Mouse (Mus musculus): ENCODE data around the gene March4. TPM values are rescaled to one million over a fixed set of nuclear protein-coding genes. Genes with fewer than 3 reads are reported as not detected.

Gene March4
- polyA plus RNA-seq, 1 experiment: 5.7 TPM

DNA sequence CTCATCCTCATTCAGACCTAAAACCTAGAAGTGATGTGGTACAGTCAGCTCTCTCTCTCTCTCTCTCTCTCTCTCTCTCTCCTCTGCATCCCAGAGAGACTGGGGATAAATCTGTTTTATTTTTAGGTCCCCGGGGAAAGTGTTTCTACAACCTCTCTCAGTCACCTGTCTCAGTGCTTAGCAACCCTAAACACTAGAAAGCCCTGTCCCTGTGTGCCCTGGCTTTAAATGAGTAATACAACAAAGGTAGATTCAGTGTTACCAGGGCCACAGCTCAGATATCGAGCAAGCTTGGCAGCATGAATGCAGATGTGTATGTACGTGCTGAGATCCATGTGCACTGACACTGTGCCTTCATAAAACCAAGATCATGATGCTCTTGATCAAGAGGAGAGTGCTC, 43.3 kb downstream of the March4 start:
- Histone ChIP-seq H3K27ac (ENCODE audit: insufficient read depth, low read length) (no peak overlapping the region), H3K4me3 (ENCODE audit: insufficient read depth, low read length) (no peak overlapping the region), H3K4me1 (ENCODE audit: control insufficient read depth, insufficient read depth, low read length) (peaks cover 2% of the 10 kb centered on the region)
- TF ChIP-seq CTCF (IDR thresholded peaks at IDR 0.05; ENCODE audit: extremely low read depth, insufficient read depth, low read length): no peak
- no peak for TF ChIP-seq POLR2A (IDR thresholded peaks at IDR 0.05; ENCODE audit: extremely low read depth, insufficient read depth, low read length)

DNA sequence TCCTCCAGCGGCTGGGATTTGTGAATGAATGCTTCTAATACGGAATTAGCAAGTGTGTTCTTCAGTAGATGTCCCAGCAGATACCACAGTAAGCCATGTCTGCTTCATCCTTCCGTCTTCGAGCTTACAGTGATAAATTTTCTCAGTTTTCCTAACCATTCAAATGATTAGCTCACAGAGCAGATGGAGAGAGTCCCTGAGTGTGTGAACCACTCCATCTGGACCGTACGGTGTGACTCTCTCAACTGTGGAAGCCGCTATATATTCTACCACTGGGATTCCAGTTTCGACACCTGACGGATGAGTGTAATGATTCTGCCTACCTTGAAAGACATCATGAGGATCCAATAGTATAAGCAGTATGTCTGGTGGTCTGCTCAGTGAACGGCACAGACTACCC, 44.1 kb downstream of the March4 start:
- Histone ChIP-seq H3K4me1 (ENCODE audit: control insufficient read depth, insufficient read depth, low read length) (peaks cover 2% of the 10 kb centered on the region), H3K4me3 (ENCODE audit: insufficient read depth, low read length) (no peak overlapping the region), H3K27ac (ENCODE audit: insufficient read depth, low read length) (no peak overlapping the region)
- no peak for TF ChIP-seq CTCF (IDR thresholded peaks at IDR 0.05; ENCODE audit: extremely low read depth, insufficient read depth, low read length)
- TF ChIP-seq POLR2A (IDR thresholded peaks at IDR 0.05; ENCODE audit: extremely low read depth, insufficient read depth, low read length): no peak

DNA sequence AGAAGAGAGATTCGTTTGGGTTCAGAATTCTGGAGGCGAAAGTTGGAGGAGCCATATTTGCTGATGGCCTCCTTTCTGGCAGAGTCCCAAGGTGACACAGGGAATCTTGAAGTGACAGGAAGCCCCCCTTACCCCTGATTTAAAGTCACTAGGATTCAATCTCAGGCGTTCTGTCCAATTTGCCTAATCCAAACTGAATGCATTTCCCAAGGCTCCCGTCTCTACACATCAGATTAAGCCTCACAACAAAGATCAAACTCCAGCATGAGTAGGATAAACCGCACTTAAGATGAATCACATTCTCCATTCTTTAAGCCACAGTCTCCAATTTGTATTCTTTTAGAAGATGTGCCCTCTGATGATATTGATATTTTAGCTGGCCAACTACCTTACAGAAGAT, 45.4 kb downstream of the March4 start:
- Histone ChIP-seq H3K4me1 (ENCODE audit: control insufficient read depth, insufficient read depth, low read length) (peaks cover 2% of the 10 kb centered on the region), H3K27ac (ENCODE audit: insufficient read depth, low read length) (no peak overlapping the region), H3K4me3 (ENCODE audit: insufficient read depth, low read length) (no peak overlapping the region)
- TF ChIP-seq CTCF (IDR thresholded peaks at IDR 0.05; ENCODE audit: extremely low read depth, insufficient read depth, low read length) (no peak), POLR2A (IDR thresholded peaks at IDR 0.05; ENCODE audit: extremely low read depth, insufficient read depth, low read length) (no peak)

DNA sequence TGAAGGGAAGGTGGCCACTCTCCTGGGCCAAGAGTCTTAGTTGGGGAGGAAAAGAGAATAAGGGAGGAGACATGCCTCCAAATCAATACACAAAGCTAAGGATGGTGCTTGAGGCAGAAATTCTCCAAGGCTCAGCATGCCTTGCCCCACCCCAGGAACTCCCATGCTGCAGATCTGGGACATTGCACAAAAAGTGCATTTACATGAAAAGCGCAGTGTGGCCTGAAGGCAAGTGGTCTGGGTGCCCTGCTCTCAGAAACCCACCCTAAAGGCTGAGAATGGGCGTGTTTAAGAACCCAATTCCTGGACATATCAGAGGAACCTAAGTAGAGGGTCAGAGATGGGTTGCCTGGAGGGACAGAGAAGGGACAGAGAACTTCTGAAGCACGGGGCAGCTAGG, 45.9 kb downstream of the March4 start:
- H3K4me1 ChIP-seq (ENCODE audit: control insufficient read depth, insufficient read depth, low read length): peaks cover 2% of the 10 kb centered on the region
- H3K27ac ChIP-seq (ENCODE audit: insufficient read depth, low read length): no peak overlapping the region
- no peak overlapping the region for H3K4me3 ChIP-seq (ENCODE audit: insufficient read depth, low read length)
- TF ChIP-seq CTCF (IDR thresholded peaks at IDR 0.05; ENCODE audit: extremely low read depth, insufficient read depth, low read length): no peak
- no peak for TF ChIP-seq POLR2A (IDR thresholded peaks at IDR 0.05; ENCODE audit: extremely low read depth, insufficient read depth, low read length)

DNA sequence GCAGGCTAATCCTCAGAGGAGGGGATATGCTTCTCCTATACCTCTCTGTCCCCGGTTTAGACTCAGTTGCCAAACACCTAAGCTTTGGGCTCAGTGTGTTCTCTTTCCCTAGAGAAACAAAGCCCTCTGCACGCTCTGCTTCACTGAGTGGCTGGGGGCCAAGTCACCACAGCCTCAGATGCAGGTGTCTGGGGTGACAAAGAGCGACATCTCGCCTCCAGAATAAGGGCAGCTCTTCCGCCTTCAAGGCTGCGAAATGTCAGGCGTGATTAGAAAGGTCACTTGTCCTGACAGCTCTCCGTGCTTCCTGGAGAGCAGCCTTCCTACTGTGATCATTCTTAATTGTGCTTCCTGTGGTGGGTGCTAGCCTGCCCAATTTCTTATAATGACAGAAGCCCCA, 46.5 kb downstream of the March4 start:
- TF ChIP-seq CTCF (IDR thresholded peaks at IDR 0.05; ENCODE audit: extremely low read depth, insufficient read depth, low read length): no peak
- H3K4me3 ChIP-seq (ENCODE audit: insufficient read depth, low read length): no peak overlapping the region
- H3K4me1 ChIP-seq (ENCODE audit: control insufficient read depth, insufficient read depth, low read length): peaks cover 2% of the 10 kb centered on the region
- H3K27ac ChIP-seq (ENCODE audit: insufficient read depth, low read length): no peak overlapping the region

DNA sequence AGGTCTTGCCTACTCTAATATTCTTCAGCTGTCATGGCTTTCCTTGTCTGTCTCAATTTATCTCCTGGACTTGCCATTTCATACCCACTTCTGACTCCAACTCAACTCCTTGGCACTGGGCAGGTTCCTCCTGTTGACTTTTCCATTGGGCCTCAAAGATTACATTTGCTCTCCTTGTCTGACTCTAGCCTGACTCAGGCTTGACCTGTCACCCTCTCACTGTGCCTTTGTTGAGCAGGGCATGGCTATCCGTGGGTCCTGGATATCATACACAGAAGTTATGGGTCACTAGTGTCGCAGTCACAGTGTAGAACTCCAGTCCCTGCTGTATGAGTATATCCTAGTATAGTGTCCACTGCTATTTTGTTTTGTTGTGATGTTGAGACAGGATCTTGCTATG, 60.1 kb downstream of the March4 start:
- Histone ChIP-seq H3K4me3 (ENCODE audit: insufficient read depth, low read length) (no peak overlapping the region), H3K4me1 (ENCODE audit: control insufficient read depth, insufficient read depth, low read length) (no peaks in the 10 kb centered on the region), H3K27ac (ENCODE audit: insufficient read depth, low read length) (no peak overlapping the region)
- no peak for TF ChIP-seq CTCF (IDR thresholded peaks at IDR 0.05; ENCODE audit: extremely low read depth, insufficient read depth, low read length)
- no peak for TF ChIP-seq POLR2A (IDR thresholded peaks at IDR 0.05; ENCODE audit: extremely low read depth, insufficient read depth, low read length)

DNA sequence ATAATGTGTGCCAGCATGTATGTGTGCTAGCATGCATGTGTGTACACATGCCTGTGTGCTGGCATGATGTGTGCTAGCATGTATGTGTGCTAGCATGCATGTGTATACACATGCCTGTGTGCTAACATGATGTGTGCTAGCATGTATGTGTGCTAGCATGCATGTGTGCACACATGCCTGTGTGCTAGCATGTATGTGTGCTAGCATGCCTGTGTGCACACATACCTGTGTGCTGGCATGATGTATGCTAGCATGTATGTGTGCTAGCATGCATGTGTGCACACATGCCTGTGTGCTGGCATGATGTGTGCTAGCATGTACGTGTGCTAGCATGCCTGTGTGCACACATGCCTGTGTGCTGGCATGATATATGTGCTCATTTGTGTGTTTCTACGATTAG, 67.7 kb downstream of the March4 start:
- H3K4me3 ChIP-seq (ENCODE audit: insufficient read depth, low read length): no peak overlapping the region
- no peak overlapping the region for H3K27ac ChIP-seq (ENCODE audit: insufficient read depth, low read length)
- peaks cover 3% of the 10 kb centered on the region for H3K4me1 ChIP-seq (ENCODE audit: control insufficient read depth, insufficient read depth, low read length)
- no peak for TF ChIP-seq POLR2A (IDR thresholded peaks at IDR 0.05; ENCODE audit: extremely low read depth, insufficient read depth, low read length)
- no peak for TF ChIP-seq CTCF (IDR thresholded peaks at IDR 0.05; ENCODE audit: extremely low read depth, insufficient read depth, low read length)

DNA sequence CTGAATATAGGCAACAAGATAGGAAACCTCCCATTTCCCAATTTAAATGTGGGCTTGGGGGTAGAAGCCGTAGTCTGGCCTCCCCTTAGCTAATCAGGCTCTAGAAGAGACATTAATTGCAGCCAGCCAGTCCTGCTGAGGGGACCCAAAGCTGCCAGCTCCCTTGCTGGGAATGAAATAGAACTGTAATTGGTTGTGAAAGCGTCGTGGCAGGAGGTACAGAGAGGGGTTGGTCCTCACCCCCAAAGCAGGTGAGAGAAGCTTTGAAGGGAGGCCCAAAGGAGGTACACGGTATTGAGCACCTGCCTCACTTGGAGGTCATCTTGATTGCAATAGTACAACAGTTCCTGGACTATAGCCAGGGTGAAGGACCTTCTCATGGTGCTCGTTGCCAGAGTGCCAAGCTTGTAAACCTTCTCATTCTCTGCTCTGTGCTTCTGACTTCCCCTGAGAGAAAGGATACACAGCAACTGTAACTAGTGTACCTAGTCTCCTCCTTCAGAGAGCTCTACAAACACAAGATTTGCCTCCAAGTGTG, 68.2 kb downstream of the March4 start:
- Histone ChIP-seq H3K4me1 (ENCODE audit: control insufficient read depth, insufficient read depth, low read length) (peaks cover 3% of the 10 kb centered on the region), H3K4me3 (ENCODE audit: insufficient read depth, low read length) (no peak overlapping the region), H3K27ac (ENCODE audit: insufficient read depth, low read length) (no peak overlapping the region)
- TF ChIP-seq CTCF (IDR thresholded peaks at IDR 0.05; ENCODE audit: extremely low read depth, insufficient read depth, low read length): no peak
- TF ChIP-seq POLR2A (IDR thresholded peaks at IDR 0.05; ENCODE audit: extremely low read depth, insufficient read depth, low read length): no peak

DNA sequence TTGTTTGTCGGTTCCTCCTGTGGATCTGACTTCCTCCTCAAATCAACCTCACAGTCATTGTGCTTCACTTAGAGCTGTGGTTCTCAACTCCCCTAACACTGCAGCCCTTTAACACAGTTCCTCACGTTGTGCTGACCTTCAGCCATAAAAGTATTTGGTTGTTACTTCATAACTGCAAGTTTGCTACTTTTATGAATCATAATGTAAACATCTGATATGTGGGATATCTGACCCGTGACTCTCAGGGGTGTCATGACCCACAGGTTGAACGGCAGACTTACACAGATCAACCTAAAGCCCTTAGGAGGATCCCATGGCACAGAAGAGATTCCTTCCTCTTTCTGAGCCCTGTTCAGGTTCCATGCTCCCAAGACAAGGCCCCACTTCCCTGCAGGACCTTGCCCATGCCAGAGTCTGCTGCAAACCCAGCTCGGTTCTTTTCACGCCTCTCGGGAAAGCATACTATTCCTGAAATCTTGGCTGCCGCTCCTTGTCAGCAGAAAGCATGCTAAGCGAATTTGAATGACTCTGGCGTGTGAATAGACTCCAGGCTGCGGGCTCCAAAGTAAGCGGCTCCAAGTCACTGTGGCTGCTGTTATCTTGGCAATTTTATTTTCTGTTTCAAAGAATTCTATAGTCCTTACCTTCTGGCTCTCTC, 71.7 kb downstream of the March4 start:
- H3K4me3 ChIP-seq (ENCODE audit: insufficient read depth, low read length): no peak overlapping the region
- H3K27ac ChIP-seq (ENCODE audit: insufficient read depth, low read length): no peak overlapping the region
- TF ChIP-seq POLR2A (IDR thresholded peaks at IDR 0.05; ENCODE audit: extremely low read depth, insufficient read depth, low read length): no peak
- TF ChIP-seq CTCF (IDR thresholded peaks at IDR 0.05; ENCODE audit: extremely low read depth, insufficient read depth, low read length): no peak
- H3K4me1 ChIP-seq (ENCODE audit: control insufficient read depth, insufficient read depth, low read length): peaks cover 3% of the 10 kb centered on the region

DNA sequence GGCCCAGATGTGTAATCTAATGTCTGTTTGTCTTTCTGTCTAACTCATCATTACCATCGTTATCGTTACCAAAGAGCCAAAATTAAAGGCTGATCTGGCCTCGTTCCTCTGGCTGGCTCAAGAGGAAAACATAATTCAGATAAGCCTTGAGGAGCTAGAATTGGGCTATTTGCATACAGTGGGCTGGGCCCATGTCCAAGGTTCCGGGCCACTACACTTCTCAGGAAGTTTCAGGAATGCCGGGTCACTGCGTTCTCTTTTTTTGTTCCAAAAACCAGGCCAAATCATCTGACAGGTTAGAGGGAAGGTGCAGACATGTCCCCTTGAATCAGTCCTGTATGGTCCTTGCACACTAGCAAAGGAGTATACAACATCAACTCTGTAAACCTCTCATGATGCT, 74.2 kb downstream of the March4 start:
- peaks cover 2% of the 10 kb centered on the region; the same call in 1 of the 2 replicates for H3K4me1 ChIP-seq (ENCODE audit: control insufficient read depth, insufficient read depth, low read length)
- no peak for TF ChIP-seq POLR2A (IDR thresholded peaks at IDR 0.05; ENCODE audit: extremely low read depth, insufficient read depth, low read length)
- no peak for TF ChIP-seq CTCF (IDR thresholded peaks at IDR 0.05; ENCODE audit: extremely low read depth, insufficient read depth, low read length)
- no peak overlapping the region for H3K27ac ChIP-seq (ENCODE audit: insufficient read depth, low read length)
- no peak overlapping the region for H3K4me3 ChIP-seq (ENCODE audit: insufficient read depth, low read length)

Measured in cortical plate, adult 2 months (tissue).